Mouse (Mus musculus) lung, postnatal 10 days (tissue): ENCODE data around the gene Fbxw2.
"Not testable (repeated sequence)": the region's sequence is repeated elsewhere in the genome, so short reads cannot be mapped to it uniquely, and the experiment has no call there.

ENCODE experiments used
- DNase-seq: peaks from one replicate; pipeline ENCODE4 v3.0.0; 2021

The Fbxw2 gene

GRCm38 (mm10) chr2:34810775-34811174, 15.3 kb downstream of the Fbxw2 start:
- no peak for DNase-seq

- no peak for DNase-seq
Observed at GRCm38 (mm10) chr2:34809568-34809967, 16.5 kb downstream of the Fbxw2 start.

GRCm38 (mm10) chr2:34808057-34808456, 18.1 kb downstream of the Fbxw2 start:
- no peak for DNase-seq

- DNase-seq = no peak
Observed at GRCm38 (mm10) chr2:34805364-34805950, 20.7 kb downstream of the Fbxw2 start.

- DNase-seq = no peak
Observed at GRCm38 (mm10) chr2:34804815-34805214, 21.3 kb downstream of the Fbxw2 start.

- no peak for DNase-seq
Observed at GRCm38 (mm10) chr2:34804172-34804571, 21.9 kb downstream of the Fbxw2 start.

GRCm38 (mm10) chr2:34803746-34804145, 22.4 kb downstream of the Fbxw2 start:
- DNase-seq = no peak

- DNase-seq = peak; percentile 40
Observed at GRCm38 (mm10) chr2:34802565-34803245, 23.4 kb downstream of the Fbxw2 start.

GRCm38 (mm10) chr2:34801516-34802482, 24.3 kb downstream of the Fbxw2 start:
- DNase-seq = peak; percentile 99

GRCm38 (mm10) chr2:34800371-34800770, 25.7 kb downstream of the Fbxw2 start:
- DNase-seq = no peak

- peak; percentile 91 for DNase-seq
Observed at GRCm38 (mm10) chr2:34799357-34800256, 26.5 kb downstream of the Fbxw2 start, which contains the start of gene Rabepk. TSS of gene Rabepk (minus strand) at chr2:34799912.

GRCm38 (mm10) chr2:34795426-34795825, 30.7 kb downstream of the Fbxw2 start:
- DNase-seq = no peak

- DNase-seq = no peak
Observed at GRCm38 (mm10) chr2:34794511-34794910, 31.6 kb downstream of the Fbxw2 start.

GRCm38 (mm10) chr2:34792543-34792942, 33.6 kb downstream of the Fbxw2 start:
- not testable (repeated sequence) for DNase-seq

GRCm38 (mm10) chr2:34790282-34790681, 35.8 kb downstream of the Fbxw2 start:
- DNase-seq = no peak

- peak; percentile 70 for DNase-seq
Observed at GRCm38 (mm10) chr2:34784085-34784484, 42.0 kb downstream of the Fbxw2 start.

GRCm38 (mm10) chr2:34783064-34784020, 42.8 kb downstream of the Fbxw2 start:
- no peak for DNase-seq

- no peak for DNase-seq
Observed at GRCm38 (mm10) chr2:34777237-34777868, 48.8 kb downstream of the Fbxw2 start.

- no peak for DNase-seq
Observed at GRCm38 (mm10) chr2:34774493-34774892, 51.6 kb downstream of the Fbxw2 start.

- no peak for DNase-seq
Observed at GRCm38 (mm10) chr2:34773673-34774072, 52.4 kb downstream of the Fbxw2 start.
